Comparison of ENCODE assay signal across 26 mouse cellular contexts in the genomic region with DNA sequence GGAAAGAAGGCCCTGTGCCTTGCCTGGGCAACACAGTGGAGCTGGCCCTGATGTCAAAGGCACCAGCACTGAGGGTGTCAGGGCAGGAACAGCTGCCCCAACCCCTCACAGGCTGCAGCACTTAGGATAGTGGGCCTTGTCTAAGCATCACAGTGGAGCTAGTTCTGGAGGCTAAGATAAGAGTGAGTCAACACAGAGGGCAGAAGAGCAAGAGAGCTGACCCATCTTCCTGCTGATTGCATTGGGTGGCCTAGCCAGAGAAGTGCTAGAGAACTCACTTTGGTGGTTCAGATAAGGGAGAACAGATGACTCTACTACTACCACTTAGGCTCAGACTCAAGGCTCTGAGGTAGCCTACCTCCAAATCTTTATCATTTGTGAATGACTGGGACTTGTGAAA.
A peak's percentile ranks its signal among the peaks of the same experiment; 100 is the strongest.
DNase-seq lines count a peak whose midpoint lies in the region; ATAC-seq lines count a peak whose summit lies in the region.
"Had no signal": no experiment of that assay in that cellular context is flagged by ENCODE, and none has a peak within 500 bp of the region (broad histone marks: within the 10 kb centered on the region; RNA-seq: fewer than 3 reads in every experiment).

No protein-coding gene starts in this region.

- peak; percentile 9 for DNase-seq in embryo, embryonic 10 days (ENCODE audit: low spot score)
- DNase-seq in embryo, embryonic 11 days, result no peak
- no peak for DNase-seq in heart, postnatal 36 days
- no peak for DNase-seq in thymus, postnatal 10 days (ENCODE audit: low spot score in 2 of 2)
- DNase-seq: adrenal gland, postnatal 36 days; cerebellum, adult 9-10 months; gastrocnemius, postnatal 25 days; heart, postnatal 10 days; kidney, adult 18-20 months; kidney, postnatal 4 days; lung, adult 18-20 months; lung, postnatal 14 days; right cerebral cortex, postnatal 14 days; spleen, adult 18-20 months; thymus, postnatal 14 days had no signal

- H3K4me1 ChIP-seq in heart, embryonic 12.5 days (replicated peaks), result no peaks in the 10 kb centered on the region
- no peaks in the 10 kb centered on the region for H3K4me1 ChIP-seq in midbrain, embryonic 12.5 days
- H3K4me1 ChIP-seq in midbrain, embryonic 16.5 days (ENCODE audit: control insufficient read depth, insufficient read depth, low read length), result no peaks in the 10 kb centered on the region
- no peaks in the 10 kb centered on the region for H3K4me1 ChIP-seq in liver, embryonic 15.5 days (replicated peaks)
- H3K4me1 ChIP-seq: embryonic facial prominence, embryonic 13.5 days; limb, embryonic 12.5 days; neural tube, embryonic 12.5 days had no signal

- H3K9me3 ChIP-seq in heart, embryonic 12.5 days (replicated peaks), result no peaks in the 10 kb centered on the region
- no peaks in the 10 kb centered on the region for H3K9me3 ChIP-seq in midbrain, embryonic 12.5 days
- no peaks in the 10 kb centered on the region for H3K9me3 ChIP-seq in midbrain, embryonic 16.5 days (replicated peaks; ENCODE audit: control insufficient read depth, low read length, poor library complexity, severe bottlenecking)
- H3K9me3 ChIP-seq in liver, embryonic 15.5 days (replicated peaks), result no peaks in the 10 kb centered on the region
- H3K9me3 ChIP-seq: embryonic facial prominence, embryonic 13.5 days; limb, embryonic 12.5 days; neural tube, embryonic 12.5 days had no signal

- ATAC-seq in heart, embryonic 12.5 days (ENCODE audit: insufficient number of reproducible peaks, low FRiP score), result peak; percentile 99
- ATAC-seq in midbrain, embryonic 12.5 days (ENCODE audit: low FRiP score, low read depth), result 0 out of 2 replicates have a peak, but pooled peaks have one; percentile 23
- ATAC-seq in midbrain, embryonic 16.5 days, result no peak
- ATAC-seq in liver, embryonic 15.5 days (ENCODE audit: insufficient read depth), result peak; percentile 64
- ATAC-seq: forebrain, embryonic 16.5 days; inflammation-experienced regulatory T-cells, adult 6 months had no signal

- intact Hi-C loops in heart, postnatal 36 days (cut with DNase I), result no loop called here

- no peaks in the 10 kb centered on the region for H3K36me3 ChIP-seq in heart, embryonic 12.5 days
- H3K36me3 ChIP-seq in midbrain, embryonic 12.5 days, result no peaks in the 10 kb centered on the region
- H3K36me3 ChIP-seq in midbrain, embryonic 16.5 days (ENCODE audit: control insufficient read depth, insufficient read depth, low read length), result no peaks in the 10 kb centered on the region
- H3K36me3 ChIP-seq in liver, embryonic 15.5 days (replicated peaks), result no peaks in the 10 kb centered on the region
- H3K36me3 ChIP-seq: embryonic facial prominence, embryonic 13.5 days; limb, embryonic 12.5 days; neural tube, embryonic 12.5 days had no signal

- peak overlapping the region; percentile 67; the same call in 1 of the 2 replicates for H3K27ac ChIP-seq in heart, embryonic 12.5 days (ENCODE audit: poor library complexity, severe bottlenecking)
- no peak overlapping the region for H3K27ac ChIP-seq in midbrain, embryonic 12.5 days (replicated peaks)
- H3K27ac ChIP-seq in midbrain, embryonic 16.5 days (ENCODE audit: low read length), result no peak overlapping the region
- no peak overlapping the region for H3K27ac ChIP-seq in liver, embryonic 15.5 days (replicated peaks)
- H3K27ac ChIP-seq: embryonic facial prominence, embryonic 13.5 days; hindbrain, embryonic 14.5 days; limb, embryonic 12.5 days; neural tube, embryonic 12.5 days had no signal

- no peak overlapping the region for H3K4me2 ChIP-seq in heart, embryonic 12.5 days
- no peak overlapping the region for H3K4me2 ChIP-seq in midbrain, embryonic 12.5 days (replicated peaks)
- H3K4me2 ChIP-seq in midbrain, embryonic 16.5 days (ENCODE audit: low read length), result no peak overlapping the region
- no peak overlapping the region for H3K4me2 ChIP-seq in liver, embryonic 15.5 days
- H3K4me2 ChIP-seq: embryonic facial prominence, embryonic 13.5 days; hindbrain, embryonic 14.5 days; limb, embryonic 12.5 days; neural tube, embryonic 12.5 days had no signal

- H3K9ac ChIP-seq in heart, embryonic 12.5 days, result no peak overlapping the region
- H3K9ac ChIP-seq in midbrain, embryonic 12.5 days (replicated peaks), result no peak overlapping the region
- no peak overlapping the region for H3K9ac ChIP-seq in midbrain, embryonic 16.5 days (ENCODE audit: low read depth, low read length)
- H3K9ac ChIP-seq in liver, embryonic 15.5 days, result no peak overlapping the region
- H3K9ac ChIP-seq: embryonic facial prominence, embryonic 13.5 days; hindbrain, embryonic 14.5 days; limb, embryonic 12.5 days; neural tube, embryonic 12.5 days had no signal

- H3K4me3 ChIP-seq in heart, embryonic 12.5 days, result no peak overlapping the region
- no peak overlapping the region for H3K4me3 ChIP-seq in midbrain, embryonic 12.5 days
- H3K4me3 ChIP-seq in midbrain, embryonic 16.5 days (ENCODE audit: low read depth, low read length), result no peak overlapping the region
- no peak overlapping the region for H3K4me3 ChIP-seq in liver, embryonic 15.5 days (replicated peaks)
- H3K4me3 ChIP-seq: embryonic facial prominence, embryonic 13.5 days; erythroblast, embryonic 14.5 days; limb, embryonic 12.5 days; neural tube, embryonic 12.5 days had no signal

- H3K27me3 ChIP-seq in heart, embryonic 12.5 days (replicated peaks), result peaks cover 2% of the 10 kb centered on the region; the same call in 1 of the 2 replicates
- no peaks in the 10 kb centered on the region for H3K27me3 ChIP-seq in midbrain, embryonic 12.5 days
- H3K27me3 ChIP-seq in midbrain, embryonic 16.5 days (ENCODE audit: control insufficient read depth, insufficient read depth, low read depth, low read length), result no peaks in the 10 kb centered on the region
- no peaks in the 10 kb centered on the region for H3K27me3 ChIP-seq in liver, embryonic 15.5 days
- H3K27me3 ChIP-seq: embryonic facial prominence, embryonic 13.5 days; neural tube, embryonic 12.5 days had no signal
